Mouse (Mus musculus) right cerebral cortex, postnatal 25 days (tissue): ENCODE measurements at regions not wholly inside any gene's neighbourhood (a gene's known extent, or its start where the extent isn't known, plus 50 kb on each side); places are given as distances from the start of the nearest gene placed in this dataset.

ENCODE experiments used
- DNase-seq: peaks from one replicate; pipeline ENCODE4 v3.0.0; 2022

DNA sequence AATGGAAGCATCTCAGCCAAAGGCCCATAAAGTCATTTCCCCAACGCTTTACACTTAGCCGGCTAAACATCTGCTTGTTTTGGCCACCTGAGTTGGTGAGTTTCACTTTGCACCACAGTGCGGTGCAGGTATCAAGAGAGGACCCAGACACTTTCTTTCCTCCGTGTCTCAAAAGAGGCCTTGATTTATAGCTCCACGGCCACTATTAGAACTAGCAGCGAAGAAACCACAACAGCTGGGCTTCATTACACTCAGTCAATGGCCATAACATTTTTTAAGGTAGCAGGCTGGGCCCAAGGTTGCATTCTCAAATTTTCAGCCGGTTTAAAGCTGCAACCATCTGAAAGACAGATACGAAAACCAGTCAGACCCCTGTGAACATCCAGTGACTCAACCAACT is 103.4 kb downstream of the Mreg start:
- no peak for DNase-seq

DNA sequence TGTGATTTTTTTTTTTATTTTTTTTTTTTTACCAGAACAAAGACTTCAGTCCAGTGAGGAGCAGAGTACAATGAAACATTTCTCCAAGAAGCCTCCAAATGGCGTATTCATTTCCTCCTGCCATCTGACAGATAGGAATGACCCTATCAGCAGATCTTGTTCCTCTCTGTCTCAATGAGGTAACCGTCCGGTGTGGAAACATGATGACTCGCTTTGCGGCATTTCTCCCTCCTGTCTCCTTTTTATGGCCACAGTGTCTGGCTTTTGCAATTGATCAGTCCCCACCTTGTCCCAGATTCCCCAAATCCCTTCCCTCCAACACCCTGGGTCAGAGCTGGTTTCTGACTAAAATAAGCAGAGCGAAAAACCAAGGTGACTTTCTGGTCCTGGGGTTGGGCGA is 105.0 kb downstream of the Mreg start:
- DNase-seq, result no peak

DNA sequence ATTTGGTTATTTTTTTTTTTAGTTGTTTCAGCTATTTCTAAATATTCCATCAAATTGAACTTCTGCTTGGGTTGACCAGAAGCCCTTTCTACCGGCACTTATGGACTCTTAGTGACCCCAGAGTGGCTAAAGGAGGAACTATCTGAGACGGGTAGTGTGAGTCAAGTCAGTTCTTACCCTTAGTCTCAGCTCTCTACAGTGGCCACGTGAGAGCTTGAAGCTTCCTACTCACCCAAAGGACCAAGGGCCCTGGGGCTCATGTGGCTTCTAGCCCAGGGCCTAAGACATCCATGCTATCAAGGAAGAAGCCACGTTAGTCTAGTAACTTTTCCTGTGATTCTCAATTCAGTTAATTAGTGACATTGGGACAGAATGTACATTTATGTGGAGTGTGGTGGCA is 105.5 kb downstream of the Mreg start:
- no peak for DNase-seq

DNA sequence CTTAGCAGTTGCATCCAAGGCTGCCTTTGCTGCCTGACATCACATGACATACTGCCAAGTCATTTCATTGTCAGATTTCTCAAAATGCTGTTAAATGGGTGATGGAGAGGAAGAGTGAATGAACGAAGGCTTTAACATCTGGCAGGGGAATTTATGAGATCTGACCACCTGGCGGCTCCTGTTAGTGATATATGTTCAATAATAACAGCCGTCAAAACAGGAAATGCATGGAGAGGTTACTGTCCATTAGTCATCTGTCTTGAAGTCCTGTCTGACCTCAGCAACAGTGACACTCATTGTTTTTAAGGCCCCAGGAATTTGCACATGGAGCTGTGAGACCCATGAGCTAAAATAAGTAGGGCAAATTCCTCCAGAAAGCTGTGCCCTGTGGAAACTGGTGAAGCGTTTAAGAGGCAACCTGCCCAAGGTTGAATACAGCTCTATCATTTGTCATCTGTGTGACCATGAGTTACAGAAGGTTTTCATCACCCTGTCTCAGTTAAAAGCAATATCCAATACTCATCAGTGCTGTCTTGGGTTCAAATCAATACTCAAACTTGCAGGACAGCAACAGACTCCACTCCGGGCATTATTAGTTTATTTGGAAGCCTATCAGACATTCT is 106.6 kb downstream of the Mreg start:
- DNase-seq, result no peak

DNA sequence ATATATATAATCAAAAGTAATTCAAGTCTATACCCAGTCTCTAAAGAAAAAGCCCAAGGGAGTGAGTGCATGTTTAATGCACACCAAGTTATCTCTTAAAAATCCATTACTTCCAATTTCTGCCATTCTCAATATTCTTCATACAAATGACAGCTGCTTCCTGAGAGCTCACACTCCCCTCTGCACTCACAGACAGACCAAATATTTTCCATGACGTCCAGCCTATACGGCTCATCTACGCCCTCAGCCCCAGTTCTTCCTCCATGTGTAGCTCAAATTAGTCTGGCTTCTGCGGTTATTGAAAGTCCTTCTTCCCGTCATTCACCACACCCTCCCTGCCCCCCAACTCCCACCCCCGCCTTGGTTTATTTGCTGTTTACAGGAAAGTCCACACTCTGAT is 108.1 kb downstream of the Mreg start:
- DNase-seq, result no peak

DNA sequence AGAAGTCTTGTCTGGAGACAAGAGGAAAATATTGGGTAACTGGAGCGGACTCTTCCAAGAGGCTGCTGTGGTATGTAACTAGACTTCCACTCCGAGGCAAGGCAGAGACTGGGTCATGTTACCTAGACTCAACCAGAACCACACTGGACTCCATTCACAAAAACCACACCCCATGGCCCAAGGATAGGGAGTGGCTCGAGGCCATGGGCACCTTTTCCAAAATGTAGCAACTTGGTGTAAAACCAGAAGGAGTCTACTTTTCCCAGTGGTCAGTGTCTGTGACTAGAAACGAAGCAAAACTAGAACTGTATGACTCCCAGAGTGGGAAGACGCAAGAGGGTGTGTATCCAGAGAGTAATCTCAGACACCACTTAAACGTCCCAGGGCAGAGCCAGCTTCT is 108.7 kb downstream of the Mreg start:
- no peak for DNase-seq

DNA sequence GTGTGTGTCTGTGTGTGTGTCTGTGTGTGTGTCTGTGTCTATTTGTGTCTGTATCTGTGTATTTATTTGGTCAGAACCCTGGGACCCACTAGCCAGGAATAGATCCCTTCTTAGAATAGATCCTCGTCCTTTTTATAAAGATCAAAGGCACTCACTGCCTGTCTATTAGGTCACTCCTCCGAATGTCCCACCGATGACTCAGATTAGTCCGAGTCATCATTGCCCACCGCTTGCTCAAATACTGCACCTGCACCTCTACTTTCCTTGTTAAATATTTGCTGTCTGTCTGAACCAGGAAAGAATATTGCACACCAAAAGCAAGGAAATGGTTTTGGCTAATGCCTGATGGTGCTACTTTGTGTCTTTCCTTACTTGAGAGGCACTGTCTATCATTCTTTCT is 112.7 kb downstream of the Mreg start:
- no peak for DNase-seq

DNA sequence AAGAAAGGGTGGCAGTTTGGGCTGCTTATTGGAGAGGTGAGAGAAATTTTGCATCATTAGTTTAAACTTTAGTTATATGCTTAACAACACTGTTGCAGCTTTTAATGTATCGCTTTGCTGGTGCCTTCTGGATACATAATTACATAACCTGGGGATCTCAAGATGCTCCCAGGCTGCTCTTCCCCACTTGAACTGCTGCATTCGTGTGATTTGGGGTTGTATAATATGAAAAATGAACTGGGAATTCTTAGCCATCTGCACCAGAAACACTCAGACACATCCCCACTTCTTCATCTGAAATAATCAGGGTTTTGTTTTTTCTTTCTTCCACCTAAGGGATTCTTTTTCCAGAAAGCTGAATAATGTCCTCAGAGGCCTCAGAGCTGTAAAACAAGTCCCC is 120.8 kb downstream of the Mreg start:
- DNase-seq, result no peak

DNA sequence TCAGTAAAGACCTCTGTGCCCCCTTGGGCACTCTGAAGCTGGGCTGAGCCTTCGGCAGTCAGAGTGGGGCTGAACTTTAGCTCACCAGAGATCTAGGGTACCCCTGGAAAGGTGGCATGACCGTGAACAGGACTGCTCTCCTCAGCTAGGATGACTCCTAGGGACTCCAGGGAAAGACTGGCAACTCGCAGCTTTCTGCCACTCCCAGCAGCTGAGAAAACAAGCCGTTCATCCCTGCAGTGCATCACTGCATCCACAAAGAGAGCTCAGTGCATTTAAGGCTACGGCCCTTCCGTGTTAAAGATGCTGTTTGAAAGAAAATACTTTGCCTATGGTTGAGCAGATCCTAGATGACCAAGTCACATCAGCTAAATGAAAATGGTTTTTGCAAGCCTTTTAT is 126.4 kb downstream of the Mreg start:
- DNase-seq, result no peak

DNA sequence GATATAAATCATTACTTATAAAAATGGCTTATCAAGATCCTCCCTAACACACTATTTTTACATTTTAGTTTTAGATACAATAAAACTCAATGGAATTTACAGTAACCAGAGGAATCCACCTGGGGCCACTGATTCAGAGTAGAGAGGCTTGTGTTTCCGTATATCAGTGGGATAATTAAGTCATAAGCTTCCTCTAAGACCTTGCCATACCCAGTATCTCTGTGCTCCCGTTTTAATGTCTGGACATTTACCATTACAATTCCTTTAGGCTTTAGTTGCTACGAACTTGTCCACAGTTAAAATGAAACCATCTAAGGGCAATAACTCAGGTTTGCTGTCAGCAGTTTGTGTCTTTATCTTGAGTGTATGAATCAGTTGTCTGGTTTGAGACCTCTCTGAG is 127.9 kb downstream of the Mreg start:
- DNase-seq, result no peak

DNA sequence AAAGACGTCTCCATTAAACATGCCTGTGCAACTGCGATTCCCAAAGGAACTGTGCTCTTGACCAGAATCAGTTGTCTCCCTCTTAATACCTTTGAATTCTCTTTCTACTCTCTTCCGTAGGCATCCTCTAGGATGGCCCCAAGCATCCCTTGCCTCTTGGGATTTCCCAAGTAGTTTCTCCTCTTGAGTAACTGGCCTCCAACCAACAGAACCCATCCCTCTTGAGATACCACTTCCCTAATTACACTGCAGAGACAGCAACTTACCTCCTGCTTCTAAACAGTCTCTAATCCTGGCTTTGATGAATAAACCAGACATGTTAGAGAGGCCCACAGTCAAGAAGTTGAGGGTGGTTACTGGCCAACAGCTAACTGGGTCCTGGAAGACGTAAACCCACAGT is 129.7 kb downstream of the Mreg start:
- no peak for DNase-seq

DNA sequence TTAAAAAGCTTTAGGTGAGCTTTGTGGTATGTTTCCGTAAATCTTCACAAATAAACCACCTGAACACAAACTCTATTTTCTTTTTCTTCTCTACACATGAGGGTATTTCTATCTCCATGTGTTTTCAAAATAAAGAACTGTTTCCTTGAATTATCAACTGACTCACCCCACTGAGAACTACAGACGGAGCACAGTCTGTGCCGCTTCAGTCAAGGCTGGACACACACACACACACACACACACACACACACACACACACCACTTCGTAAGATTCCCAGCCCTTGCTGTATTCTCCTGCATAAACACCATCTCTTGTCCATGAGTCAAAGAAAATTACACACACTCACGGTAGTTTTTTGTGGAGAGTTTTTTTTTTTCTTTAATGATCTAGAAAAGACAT is 130.3 kb downstream of the Mreg start:
- DNase-seq, result no peak

DNA sequence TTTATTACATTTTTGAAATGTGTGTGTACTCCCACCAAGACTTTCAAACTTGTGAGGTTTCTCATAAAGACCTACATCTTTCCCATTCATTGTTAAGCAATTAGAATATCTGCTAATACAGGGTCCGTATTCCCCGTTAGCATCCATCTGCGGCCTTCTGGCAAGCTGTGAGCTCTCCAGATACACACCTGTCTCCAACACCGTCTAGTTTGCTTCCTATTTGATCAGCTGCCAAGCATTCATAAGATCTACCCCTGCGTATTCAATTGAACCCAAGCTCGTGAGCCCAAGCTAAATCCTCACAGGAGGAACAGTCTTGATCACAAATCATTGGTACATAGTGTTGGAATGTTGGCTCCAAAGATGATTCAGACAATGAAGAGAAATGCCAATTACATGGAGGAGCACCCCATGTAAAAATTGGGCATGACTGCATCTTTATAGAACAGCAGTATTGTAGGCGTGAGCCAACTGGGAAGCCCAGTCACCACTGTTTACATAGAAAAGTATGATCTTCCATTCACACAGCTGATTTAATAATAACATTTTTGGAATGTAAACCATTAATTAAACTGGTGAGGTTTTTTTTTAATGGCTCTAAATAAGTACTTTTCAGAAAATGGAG is 133.1 kb downstream of the Mreg start:
- no peak for DNase-seq

DNA sequence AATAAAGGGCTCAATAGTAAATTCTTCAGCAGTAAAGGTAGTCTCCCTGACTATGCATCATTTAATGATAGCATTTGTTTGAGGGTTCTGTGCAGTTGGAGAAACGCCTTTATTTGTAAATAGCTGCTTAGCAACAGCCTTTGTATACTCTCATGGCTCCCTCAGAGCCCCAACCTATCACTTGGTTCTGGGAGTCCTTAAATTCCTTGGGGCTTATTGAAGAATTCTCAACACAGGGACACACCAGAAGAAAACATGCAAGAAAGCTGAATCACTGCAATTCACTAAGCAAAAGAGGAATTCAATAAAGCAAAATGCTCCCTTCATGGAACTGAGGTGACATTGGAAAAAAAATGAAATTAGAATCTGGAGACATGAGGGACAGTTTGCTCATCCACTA is 135.8 kb downstream of the Mreg start:
- DNase-seq, result no peak

DNA sequence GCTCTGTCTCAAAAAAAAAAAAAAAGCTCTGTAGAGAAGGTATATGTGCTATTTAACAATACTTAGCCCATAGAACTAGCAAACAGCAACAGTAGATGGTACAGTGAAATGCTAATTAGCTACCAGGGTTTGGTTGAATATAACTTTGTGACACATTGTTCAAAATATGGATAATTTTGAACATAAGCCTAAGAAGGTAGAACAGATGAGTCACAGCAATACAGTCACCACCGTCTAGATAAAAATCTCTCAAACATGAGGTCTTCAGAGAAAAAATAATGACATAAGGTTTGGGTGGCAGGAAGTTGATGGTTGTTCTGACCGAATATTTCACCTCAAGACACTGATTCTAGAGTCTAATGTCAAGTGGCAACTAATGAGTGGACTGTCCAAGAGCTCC is 136.6 kb downstream of the Mreg start:
- DNase-seq, result no peak

DNA sequence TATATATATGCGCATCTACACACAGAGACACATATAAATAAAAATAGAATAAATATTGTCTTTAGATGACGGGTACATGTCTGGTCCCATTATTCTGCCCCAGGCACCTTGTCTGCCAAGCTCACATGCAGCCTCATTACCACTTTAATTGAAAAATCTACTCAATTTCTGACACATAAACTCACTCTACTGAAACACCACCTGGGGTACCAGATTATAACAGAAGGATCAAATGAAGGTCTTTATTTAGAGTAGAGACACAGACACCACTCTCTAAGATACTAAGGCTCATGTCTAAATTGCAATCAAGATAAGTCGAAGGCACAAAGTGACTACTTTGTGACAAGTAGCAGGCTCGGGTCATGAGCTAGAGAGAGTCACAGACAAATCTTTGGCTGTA is 138.9 kb downstream of the Mreg start:
- no peak for DNase-seq

DNA sequence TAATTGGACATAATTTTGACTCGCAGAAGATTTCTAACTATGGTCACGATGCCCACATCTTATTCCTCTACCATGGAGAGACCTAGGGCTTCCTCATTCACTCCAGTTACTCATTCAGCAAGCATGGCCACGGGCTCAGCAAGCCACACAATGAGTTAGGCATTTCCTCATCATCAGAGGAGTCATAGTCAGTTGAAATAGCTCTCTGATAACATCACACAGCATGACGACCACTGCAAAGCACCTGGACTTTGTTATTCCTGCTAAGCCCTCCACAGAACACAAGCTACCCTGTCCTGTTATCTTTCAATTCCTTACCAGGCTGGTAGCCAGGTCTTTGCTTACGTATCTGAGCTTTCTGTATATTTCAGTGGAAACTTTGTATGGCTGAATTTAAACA is 141.6 kb downstream of the Mreg start:
- DNase-seq, result no peak

DNA sequence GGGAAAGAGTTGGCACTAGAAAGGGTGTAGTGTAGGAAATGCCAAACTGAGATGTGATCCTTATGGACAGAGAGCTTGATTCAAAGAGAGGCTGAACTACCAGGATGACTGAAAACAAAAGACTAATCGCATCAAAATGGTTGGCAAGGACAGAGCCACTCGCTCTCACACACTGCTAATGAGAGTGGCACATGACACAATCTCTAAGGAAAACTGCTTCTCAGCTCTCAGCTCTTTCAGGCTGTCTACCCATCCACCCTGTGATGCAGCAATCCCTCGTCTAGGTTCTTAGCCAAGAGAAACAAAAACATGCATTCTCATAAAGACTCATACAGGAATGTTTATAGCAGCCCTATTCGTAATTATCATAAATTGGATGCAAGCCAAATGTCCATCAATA is 143.1 kb downstream of the Mreg start:
- no peak for DNase-seq

DNA sequence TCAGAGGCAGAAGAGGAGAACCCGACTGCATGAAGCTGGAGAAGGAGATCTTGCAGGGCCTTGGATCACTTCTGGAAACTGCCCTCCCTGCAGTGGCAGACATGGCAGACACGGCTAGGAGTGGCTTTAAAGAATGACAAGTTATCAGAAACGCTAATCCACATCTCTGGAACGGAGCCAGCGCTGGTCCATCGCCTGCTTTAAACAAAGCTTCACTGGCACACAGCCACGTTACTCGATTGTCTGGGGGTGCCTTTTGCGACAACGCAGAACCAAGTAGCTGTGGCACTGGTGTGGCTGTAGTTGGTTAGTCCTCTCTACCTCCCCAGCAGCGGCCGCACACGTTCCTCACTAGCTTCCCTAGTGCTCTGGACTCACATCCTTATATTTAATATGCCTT is 147.0 kb downstream of the Mreg start:
- no peak for DNase-seq

DNA sequence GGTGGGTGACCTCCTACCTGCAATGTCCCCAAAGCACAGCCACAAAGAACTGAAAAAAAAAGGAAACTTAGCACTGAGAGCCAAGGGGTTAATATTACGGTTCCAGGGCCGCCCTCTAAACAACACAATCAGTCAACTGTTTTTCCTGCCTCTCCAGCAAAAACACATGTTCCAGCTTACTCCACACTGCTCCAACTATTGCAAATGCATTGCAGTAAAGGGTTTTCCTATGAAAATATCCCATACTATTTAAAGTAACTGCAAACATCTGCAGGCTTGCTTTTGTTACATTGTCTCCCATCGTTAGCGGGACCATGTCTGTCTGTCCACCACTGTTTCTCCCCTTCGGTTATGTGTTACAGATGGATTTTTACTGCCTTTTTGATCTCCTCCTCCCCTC is 151.7 kb downstream of the Mreg start:
- no peak for DNase-seq

DNA sequence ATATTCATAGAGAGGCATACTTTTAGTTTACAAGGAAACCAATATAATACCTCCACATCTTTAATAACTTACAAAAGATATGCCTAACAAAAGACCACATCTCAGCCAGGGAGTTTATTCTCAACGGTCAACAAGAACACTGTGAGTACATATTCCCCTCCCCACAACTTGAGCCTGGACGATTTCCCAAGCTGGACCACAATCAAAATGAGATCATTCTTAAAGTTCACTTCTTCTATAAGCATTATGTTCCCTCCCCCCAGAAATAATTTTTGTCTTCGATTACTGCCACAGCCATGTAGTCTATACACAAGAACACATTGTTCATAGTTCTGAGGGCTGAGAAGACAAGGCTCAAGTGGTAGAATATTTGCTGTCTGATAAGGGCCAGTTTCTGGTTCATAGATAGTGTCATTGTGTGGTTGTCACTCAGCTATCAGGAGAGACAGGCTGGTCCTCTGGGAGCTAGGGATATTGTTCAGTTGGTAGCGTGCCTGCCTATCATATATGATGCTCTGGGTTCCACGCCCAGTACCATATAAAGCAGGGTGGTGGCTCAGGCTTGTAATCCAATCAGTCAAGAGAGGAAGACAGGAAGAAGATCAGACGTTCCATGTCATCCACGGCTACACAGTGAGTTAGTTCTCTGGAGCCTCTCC is 153.9 kb downstream of the Mreg start:
- DNase-seq, result no peak

DNA sequence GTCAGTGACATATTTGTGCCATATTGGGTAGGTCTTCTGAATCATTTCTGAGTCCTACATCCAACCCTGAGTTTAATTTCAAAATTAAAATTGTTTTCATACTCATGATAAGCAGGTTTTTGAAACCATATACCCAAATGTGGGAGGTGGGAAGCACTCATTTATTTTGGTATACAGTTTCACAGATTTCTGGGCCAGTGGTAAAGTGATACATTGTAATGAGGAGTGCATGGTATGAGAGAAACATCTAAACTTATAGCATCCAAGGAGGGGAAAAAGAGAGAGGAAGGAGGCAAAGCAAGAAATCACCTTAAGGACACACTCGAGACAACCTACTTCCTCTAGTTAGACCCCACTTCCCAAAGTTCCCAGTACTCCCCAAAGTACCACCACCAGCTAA is 157.6 kb downstream of the Mreg start:
- no peak for DNase-seq

DNA sequence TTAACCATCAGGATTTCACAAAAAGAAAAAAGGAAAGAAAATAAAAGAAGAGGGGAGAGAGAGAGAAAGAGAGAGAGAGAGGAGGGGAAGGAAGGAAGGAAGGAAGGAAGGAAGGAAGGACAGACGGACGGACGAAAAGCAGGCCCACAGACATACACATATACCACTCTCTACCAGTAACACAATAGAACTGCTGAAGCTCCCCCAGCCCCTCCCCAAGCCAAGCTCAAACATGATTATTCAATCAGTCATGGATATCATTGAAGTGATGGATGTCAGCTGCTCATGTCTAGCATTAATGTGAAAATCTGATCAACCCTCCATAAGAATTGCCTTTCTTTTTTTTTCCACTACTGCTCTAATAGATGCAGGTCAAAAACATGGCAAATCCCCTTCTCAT is 161.2 kb downstream of the Mreg start:
- DNase-seq, result no peak

DNA sequence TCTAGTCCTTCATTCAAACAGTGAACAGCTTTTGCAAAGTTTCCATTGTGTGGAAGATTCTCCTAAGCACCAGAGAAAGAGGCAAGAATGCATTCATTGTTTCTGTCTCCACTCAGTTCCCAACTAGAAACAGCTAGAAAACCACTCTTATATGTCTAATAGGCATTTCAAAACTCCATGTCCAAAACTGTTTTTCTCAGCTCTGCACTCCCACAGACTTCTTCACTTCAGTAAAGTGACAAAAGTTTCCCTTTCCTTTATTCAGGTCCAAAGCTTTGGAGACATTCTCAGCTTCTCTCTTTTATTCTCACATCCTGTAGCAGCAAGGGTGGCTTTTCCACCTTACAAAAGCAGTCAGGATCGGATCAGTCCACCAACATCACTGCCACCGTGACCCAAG is 166.0 kb downstream of the Mreg start:
- no peak for DNase-seq

DNA sequence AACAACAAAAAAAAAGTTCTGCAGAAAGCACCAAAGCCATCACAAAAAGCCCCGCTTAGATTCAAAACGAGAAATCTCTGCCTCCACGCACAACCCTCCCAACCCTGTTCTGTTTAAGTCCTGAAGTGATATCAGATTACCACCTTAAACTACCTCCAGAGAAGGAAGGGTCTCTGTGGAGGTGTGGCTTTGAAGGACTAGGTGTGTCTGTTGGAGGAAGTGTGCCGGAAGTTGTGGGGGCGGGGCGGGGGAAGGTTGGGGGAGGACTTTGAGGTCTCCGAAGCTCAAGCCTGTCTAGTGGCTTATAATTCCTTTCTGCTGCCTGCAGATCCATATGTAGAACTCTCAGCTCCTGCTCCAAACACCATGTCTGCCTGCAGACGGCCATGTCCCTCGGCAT is 173.6 kb downstream of the Mreg start:
- no peak for DNase-seq
